Mouse (Mus musculus) stomach, embryonic 14.5 days (tissue): ENCODE measurements around the gene Pbld1. TPM values are rescaled to one million over a fixed set of nuclear protein-coding genes. Genes with fewer than 3 reads are reported as not detected.
"Not testable (repeated sequence)": the region's sequence is repeated elsewhere in the genome, so short reads cannot be mapped to it uniquely, and the experiment has no call there.

Experiments
- ATAC-seq: fragments of 200-750 bp; cut with Nextera tagmentation; 2 replicates; pipeline ENCODE4 v1.8.0; 2017; ENCODE audit warnings: low read depth, moderate TSS enrichment; ENCODE audit not compliant: insufficient number of reproducible peaks, insufficient read depth, low FRiP score
- H3K27ac ChIP-seq: fragments of 300-500 bp; sonication (generic); 2 replicates; pipeline ENCODE4 v1.5.1; 2014; ENCODE audit warnings: mild to moderate bottlenecking, low read length, moderate library complexity, mixed read lengths
- H3K27me3 ChIP-seq: fragments of 300-500 bp; sonication (generic); 2 replicates; pipeline ENCODE4 v1.6.1; 2014; ENCODE audit warnings: low read length, control low read depth, mixed read lengths; ENCODE audit not compliant: control insufficient read depth, insufficient read depth
- H3K36me3 ChIP-seq: fragments of 300-500 bp; sonication (generic); 2 replicates; pipeline ENCODE4 v1.6.1; 2014; ENCODE audit warnings: mild to moderate bottlenecking, control low read depth, low read length, moderate library complexity, mixed read lengths; ENCODE audit not compliant: control insufficient read depth, insufficient read depth
- H3K4me1 ChIP-seq: fragments of 300-500 bp; sonication (generic); 2 replicates; pipeline ENCODE4 v1.6.1; 2014; ENCODE audit warnings: low read length, control low read depth, mixed read lengths; ENCODE audit not compliant: control insufficient read depth, insufficient read depth
- H3K4me2 ChIP-seq: fragments of 300-500 bp; sonication (generic); replicated peaks from 2 replicates; pipeline ENCODE4 v1.6.1; 2014; ENCODE audit warnings: low read depth, low read length, control low read depth
- H3K4me3 ChIP-seq: fragments of 300-500 bp; sonication (generic); 2 replicates; pipeline ENCODE4 v1.5.1; 2014; ENCODE audit warnings: low read depth, low read length, control low read depth
- H3K9ac ChIP-seq: fragments of 300-500 bp; sonication (generic); replicated peaks from 2 replicates; pipeline ENCODE4 v1.6.1; 2014; ENCODE audit warnings: low read depth, mild to moderate bottlenecking, control low read depth, low read length, moderate library complexity, mixed read lengths
- H3K9me3 ChIP-seq: fragments of 300-500 bp; sonication (generic); 2 replicates; pipeline ENCODE4 v1.6.1; 2016; ENCODE audit warnings: low read depth, low read length, control low read depth; ENCODE audit not compliant: control insufficient read depth
- WGBS: fragments of 180-500 bp; shearing (Covaris S2); extraction: QIAGEN DNeasy Blood & Tissue Kit; methylation state at CpG from one replicate; pipeline ENCODE4 v1.1.7; 2014; 5-methylcytosine and 5-hydroxymethylcytosine counted together
- polyA plus RNA-seq: library from polyadenylated mRNA; unstranded; fragments of >200 nt; fragmentation: Nextera tagmentation; extraction: Ambion mirVana; gene quantifications from 2 replicates; pipeline ENCODE4 v1.2.1, GENCODE M21; 2014

Pbld1 gene
- polyA plus RNA-seq, 1 experiment from 2014 or later, result 1.5 TPM

DNA sequence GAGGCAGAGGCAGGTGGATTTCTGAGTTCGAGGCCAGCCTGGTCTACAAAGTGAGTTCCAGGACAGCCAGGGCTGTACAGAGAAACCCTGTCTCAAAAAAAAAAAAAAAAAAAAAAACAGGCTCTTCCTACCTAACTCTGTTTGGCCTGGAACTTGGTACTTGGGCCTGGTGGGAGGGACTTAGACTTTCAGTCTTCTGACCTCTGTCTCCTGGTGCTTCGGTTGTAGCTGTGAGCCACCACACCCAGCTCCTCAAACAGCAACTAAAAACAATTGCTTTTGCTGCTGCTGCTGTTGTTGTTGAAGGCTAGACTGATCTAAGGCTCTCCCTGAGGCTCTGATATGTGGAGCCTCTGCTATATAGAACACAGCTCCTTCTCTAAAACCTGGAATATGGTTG is 10.9 kb upstream of the Pbld1 start:
- no peak for ATAC-seq
- no peaks in the 10 kb centered on the region for H3K27me3 ChIP-seq
- no peak overlapping the region for H3K4me3 ChIP-seq
- H3K9me3 ChIP-seq, result no peaks in the 10 kb centered on the region
- no peak overlapping the region for H3K4me2 ChIP-seq
- no peaks in the 10 kb centered on the region for H3K4me1 ChIP-seq
- no peaks in the 10 kb centered on the region for H3K36me3 ChIP-seq
- no peak overlapping the region for H3K27ac ChIP-seq
- H3K9ac ChIP-seq, result no peak overlapping the region
- WGBS, result 75% methylated on average over 1 of the region's 2 CpGs

DNA sequence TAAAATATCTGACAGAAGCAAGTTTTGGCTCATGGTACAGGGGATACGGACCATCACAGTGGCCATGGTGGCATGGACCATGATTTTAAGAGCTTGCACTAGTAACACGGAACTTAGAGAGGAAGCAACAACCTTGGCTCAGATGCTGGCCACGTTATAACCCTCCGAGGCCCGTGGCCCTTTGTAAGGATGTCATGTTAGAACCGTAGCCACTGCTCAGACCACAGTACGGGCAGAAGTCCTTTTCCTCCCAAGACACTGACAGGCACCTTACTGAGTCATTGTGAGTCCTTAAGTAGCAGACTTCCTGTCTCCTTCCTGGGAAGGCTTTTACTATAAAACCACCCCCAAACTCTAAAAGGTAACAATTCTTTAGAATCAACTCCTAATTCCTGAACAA is 8.7 kb upstream of the Pbld1 start:
- Histone ChIP-seq H3K9me3 (no peaks in the 10 kb centered on the region), H3K4me1 (no peaks in the 10 kb centered on the region), H3K9ac (no peak overlapping the region), H3K4me2 (no peak overlapping the region), H3K4me3 (no peak overlapping the region), H3K27me3 (no peaks in the 10 kb centered on the region), H3K36me3 (no peaks in the 10 kb centered on the region), H3K27ac (no peak overlapping the region)
- no peak for ATAC-seq
- 76% methylated on average over 7 of the region's 7 CpGs for WGBS

DNA sequence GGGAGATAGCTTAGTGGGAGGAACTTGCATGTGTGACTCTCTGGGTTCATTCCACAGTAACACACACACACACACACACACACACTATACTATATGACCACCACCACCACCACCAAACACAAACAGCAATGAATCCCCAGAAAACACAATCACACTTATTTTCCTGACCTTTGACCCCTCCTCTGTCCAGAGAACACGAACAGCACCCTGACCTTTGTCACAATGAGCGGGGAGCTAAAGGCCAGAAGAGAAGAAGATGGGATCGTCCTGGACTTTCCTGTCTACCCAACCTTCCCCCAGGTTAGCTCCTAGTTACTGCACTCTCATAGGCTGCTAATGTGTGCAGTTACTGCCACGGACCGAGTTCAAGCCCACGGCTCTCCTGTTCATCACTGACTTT is 8.0 kb upstream of the Pbld1 start:
- Histone ChIP-seq H3K27ac (no peak overlapping the region), H3K4me3 (no peak overlapping the region)

DNA sequence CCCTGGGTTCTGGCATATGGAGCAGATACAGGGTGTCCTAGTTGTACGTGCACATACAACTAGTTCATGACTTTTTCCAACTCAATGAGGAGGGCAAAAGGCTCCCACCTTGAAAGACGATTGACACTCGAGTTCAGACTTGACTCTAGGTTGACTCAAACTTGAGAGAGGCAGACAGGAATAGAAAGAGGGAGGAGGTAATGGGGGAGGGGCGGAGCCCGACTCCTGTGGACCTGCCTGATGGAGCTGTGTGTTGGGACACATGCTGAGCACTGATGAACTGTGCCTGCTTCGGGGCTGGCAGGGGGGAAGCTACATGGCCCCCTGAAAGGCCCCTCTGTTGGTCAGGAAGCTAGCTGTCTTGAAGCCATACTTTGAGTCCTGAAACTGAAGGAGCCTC is 7.0 kb upstream of the Pbld1 start:
- H3K9me3 ChIP-seq, result no peaks in the 10 kb centered on the region
- no peaks in the 10 kb centered on the region for H3K36me3 ChIP-seq
- WGBS, result 61% methylated on average over 6 of the region's 6 CpGs
- ATAC-seq, result no peak
- H3K4me3 ChIP-seq, result no peak overlapping the region
- H3K4me2 ChIP-seq, result no peak overlapping the region
- H3K4me1 ChIP-seq, result no peaks in the 10 kb centered on the region
- no peak overlapping the region for H3K27ac ChIP-seq
- no peak overlapping the region for H3K9ac ChIP-seq
- no peaks in the 10 kb centered on the region for H3K27me3 ChIP-seq

More for the DNA sequence above, 8.0 kb upstream of the Pbld1 start:
- Histone ChIP-seq H3K4me1 (no peaks in the 10 kb centered on the region), H3K9ac (no peak overlapping the region), H3K9me3 (no peaks in the 10 kb centered on the region), H3K36me3 (no peaks in the 10 kb centered on the region), H3K27me3 (no peaks in the 10 kb centered on the region), H3K4me2 (no peak overlapping the region)
- no peak for ATAC-seq
- WGBS, result 87% methylated on average over 6 of the region's 6 CpGs

DNA sequence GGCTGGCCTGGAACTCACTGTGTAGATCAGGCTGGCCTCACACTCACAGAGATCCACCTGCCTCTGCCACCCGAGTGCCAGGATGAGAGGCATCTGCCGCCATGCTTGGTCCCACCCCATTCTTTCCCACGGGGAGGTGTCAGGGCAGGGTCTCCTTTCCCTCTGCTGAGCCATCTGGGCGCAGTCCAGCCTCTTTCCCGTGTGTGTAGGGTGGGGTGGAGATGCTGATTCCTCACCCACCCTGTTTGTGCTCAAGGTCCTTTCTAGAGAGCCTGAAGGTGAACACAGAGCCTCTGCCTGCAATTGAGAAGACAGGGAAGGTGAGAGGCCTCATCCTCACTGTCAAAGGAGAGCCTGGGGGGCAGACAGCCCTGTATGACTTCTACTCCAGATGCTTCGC is 5.9 kb upstream of the Pbld1 start:
- not testable (repeated sequence) for H3K36me3 ChIP-seq, H3K9me3 ChIP-seq, H3K27ac ChIP-seq, H3K4me3 ChIP-seq, H3K4me2 ChIP-seq, H3K27me3 ChIP-seq, H3K4me1 ChIP-seq, ATAC-seq, H3K9ac ChIP-seq
- 79% methylated on average over 6 of the region's 6 CpGs for WGBS

DNA sequence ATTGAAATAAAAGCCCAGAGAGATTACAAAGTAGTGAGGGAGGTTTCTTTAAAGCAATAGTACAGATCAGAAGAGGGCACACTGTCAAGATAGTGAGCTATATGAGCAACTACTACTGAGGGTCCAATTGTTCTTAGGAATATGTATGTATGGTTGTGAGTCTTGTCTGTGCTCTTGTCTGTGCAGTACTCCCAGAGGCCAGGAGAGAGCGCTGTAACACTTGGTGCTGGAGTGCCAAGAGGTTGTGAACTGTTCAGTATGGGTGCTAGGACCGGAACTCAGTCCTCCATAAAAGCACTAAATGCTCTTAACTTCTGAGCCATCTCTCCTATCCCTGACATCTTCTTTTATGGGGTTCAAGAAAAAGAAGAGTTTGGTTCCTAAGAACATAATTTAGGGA is 5.4 kb upstream of the Pbld1 start:
- 71% methylated on average over 2 of the region's 2 CpGs for WGBS
- H3K9me3 ChIP-seq, result no peaks in the 10 kb centered on the region
- H3K4me2 ChIP-seq, result no peak overlapping the region
- H3K4me3 ChIP-seq, result no peak overlapping the region
- H3K27me3 ChIP-seq, result no peaks in the 10 kb centered on the region
- H3K9ac ChIP-seq, result no peak overlapping the region
- no peak overlapping the region for H3K27ac ChIP-seq
- no peak for ATAC-seq
- H3K4me1 ChIP-seq, result no peaks in the 10 kb centered on the region
- H3K36me3 ChIP-seq, result no peaks in the 10 kb centered on the region

DNA sequence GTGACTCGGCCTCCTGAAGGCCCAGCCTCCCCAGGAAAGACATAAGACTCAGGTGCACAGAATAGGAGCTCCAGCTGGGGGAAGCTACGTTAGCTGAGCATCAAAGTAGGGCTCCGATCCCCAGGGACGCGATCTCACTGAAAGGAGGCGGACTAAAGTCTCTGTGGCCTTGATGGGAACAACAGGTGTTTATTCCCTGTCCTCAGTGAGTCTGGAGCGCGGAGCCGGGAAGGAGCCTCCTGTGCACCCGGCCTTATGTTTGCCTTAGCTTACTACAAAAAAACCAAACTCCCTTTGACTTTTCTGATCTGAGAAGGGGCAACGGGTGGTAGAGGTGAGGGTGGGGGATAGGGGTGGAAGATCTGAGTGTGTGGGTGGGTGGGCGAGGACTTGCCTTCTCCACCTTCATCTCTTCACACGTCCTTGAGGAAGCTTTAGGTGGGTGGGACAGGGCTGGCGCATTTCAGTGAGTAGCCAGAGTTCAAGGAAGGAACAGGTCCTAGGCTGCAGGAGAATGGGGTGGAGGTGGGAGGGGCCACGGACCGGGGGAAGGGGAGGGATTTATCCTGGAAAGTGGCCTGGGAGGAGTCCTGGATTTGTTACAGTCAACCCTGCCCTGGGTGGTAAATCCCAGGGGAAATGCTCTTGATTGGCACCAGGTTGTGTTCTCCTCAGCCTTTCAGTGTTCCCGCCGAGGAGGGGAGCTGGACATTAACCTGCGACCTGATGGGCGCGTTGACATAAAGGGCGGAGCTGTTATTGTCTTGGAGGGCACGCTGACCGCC is 2.8 kb upstream of the Pbld1 start:
- no peak overlapping the region for H3K4me2 ChIP-seq
- 25% methylated on average over 24 of the region's 24 CpGs for WGBS
- H3K4me1 ChIP-seq, result no peaks in the 10 kb centered on the region
- no peaks in the 10 kb centered on the region for H3K36me3 ChIP-seq
- H3K9me3 ChIP-seq, result no peaks in the 10 kb centered on the region
- peak; percentile 79 for ATAC-seq
- no peaks in the 10 kb centered on the region for H3K27me3 ChIP-seq
- no peak overlapping the region for H3K4me3 ChIP-seq
- no peak overlapping the region for H3K9ac ChIP-seq
- no peak overlapping the region for H3K27ac ChIP-seq

DNA sequence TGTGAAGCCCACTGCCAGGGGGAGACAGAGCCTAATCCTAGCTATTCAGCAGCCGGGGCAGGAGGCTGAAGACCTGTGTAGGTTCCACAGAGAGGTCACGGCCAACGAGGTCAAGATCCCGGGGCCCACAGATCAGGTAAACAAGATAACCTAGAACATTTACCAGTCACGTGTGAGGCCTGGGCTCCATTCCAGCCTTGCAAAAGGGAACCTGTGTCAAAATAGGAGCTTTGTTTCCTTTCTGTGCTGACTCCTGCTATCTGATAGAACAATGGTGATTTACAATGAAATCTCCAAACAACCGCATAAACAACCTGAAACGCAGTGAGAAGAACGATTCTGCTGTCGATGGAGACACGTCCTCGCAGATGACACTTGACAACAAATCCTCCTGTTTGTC is 444 bp downstream of the Pbld1 start:
- H3K27me3 ChIP-seq, result no peaks in the 10 kb centered on the region
- H3K4me3 ChIP-seq, result no peak overlapping the region
- ATAC-seq, result no peak
- no peaks in the 10 kb centered on the region for H3K36me3 ChIP-seq
- no peaks in the 10 kb centered on the region for H3K4me1 ChIP-seq
- no peak overlapping the region for H3K27ac ChIP-seq
- H3K4me2 ChIP-seq, result no peak overlapping the region
- 54% methylated on average over 11 of the region's 11 CpGs for WGBS
- H3K9ac ChIP-seq, result no peak overlapping the region
- H3K9me3 ChIP-seq, result no peaks in the 10 kb centered on the region

DNA sequence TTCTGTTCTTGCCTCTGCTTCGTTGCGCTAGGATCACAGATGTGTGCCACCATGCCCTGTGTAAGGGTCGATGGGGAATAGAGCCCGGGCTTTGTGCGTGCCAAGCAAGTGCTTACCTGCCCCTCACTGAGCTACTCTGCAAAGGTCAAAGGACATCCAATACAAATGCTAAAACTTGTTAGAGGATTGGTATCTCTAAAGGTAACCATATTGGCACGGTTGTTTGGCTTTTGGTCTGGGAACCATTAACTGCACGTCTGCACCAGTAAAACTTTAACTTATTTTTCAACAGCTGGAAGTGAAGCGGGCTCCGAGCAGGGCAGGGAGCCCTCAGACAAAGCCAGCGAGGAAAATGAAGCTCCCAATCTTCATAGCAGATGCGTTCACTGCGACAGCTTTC is 1.3 kb downstream of the Pbld1 start:
- no peak for ATAC-seq
- no peaks in the 10 kb centered on the region for H3K9me3 ChIP-seq
- no peak overlapping the region for H3K9ac ChIP-seq
- no peak overlapping the region for H3K27ac ChIP-seq
- H3K4me1 ChIP-seq, result no peaks in the 10 kb centered on the region
- H3K36me3 ChIP-seq, result no peaks in the 10 kb centered on the region
- 66% methylated on average over 12 of the region's 12 CpGs for WGBS
- H3K27me3 ChIP-seq, result no peaks in the 10 kb centered on the region
- no peak overlapping the region for H3K4me3 ChIP-seq
- no peak overlapping the region for H3K4me2 ChIP-seq
